In genomic region chr3:95499496-95500140, GRCm38 (mm10) we compare ENCODE assay signal across 12 mouse cellular contexts. TPM values are rescaled to one million over a fixed set of nuclear protein-coding genes. Genes with fewer than 3 reads are reported as not detected.
DNase-seq lines count a peak whose midpoint lies in the region; ATAC-seq and TF ChIP-seq lines count a peak whose summit lies in the region.
"Had no signal": no experiment of that assay in that cellular context is flagged by ENCODE, and none has a peak within 500 bp of the region (broad histone marks: within the 10 kb centered on the region; RNA-seq: fewer than 3 reads in every experiment).

No protein-coding gene starts in this region.

- intact Hi-C loops in heart, adult 2 months (cut with DNase I): no loop called here

- H3K27me3 ChIP-seq in heart, adult 2 months (ENCODE audit: control insufficient read depth, insufficient read depth, low read length): no peaks in the 10 kb centered on the region
- no peaks in the 10 kb centered on the region for H3K27me3 ChIP-seq in lung, embryonic 16.5 days (ENCODE audit: control insufficient read depth, insufficient read depth, low read depth, low read length)
- H3K27me3 ChIP-seq in intestine, embryonic 16.5 days (replicated peaks; ENCODE audit: control insufficient read depth, insufficient read depth, low read length): no peaks in the 10 kb centered on the region
- no peaks in the 10 kb centered on the region for H3K27me3 ChIP-seq in stomach, embryonic 15.5 days (replicated peaks)
- no peaks in the 10 kb centered on the region for H3K27me3 ChIP-seq in hindbrain, embryonic 13.5 days

- WGBS in heart, adult 2 months: 28% methylated on average over 10 of the region's 10 CpGs
- 40% methylated on average over 10 of the region's 10 CpGs for WGBS in lung, embryonic 16.5 days
- WGBS in intestine, embryonic 16.5 days: 38% methylated on average over 10 of the region's 10 CpGs
- 38% methylated on average over 10 of the region's 10 CpGs for WGBS in stomach, embryonic 15.5 days
- WGBS in hindbrain, embryonic 13.5 days: 67% methylated on average over 10 of the region's 10 CpGs

- TF ChIP-seq CTCF in heart, adult 2 months (IDR thresholded peaks at IDR 0.05): no peak

- H3K27ac ChIP-seq in heart, adult 2 months: peak overlapping the region; percentile 6; the same call in 1 of the 2 replicates
- H3K27ac ChIP-seq in lung, embryonic 16.5 days (ENCODE audit: low read length): no peak overlapping the region
- H3K27ac ChIP-seq in intestine, embryonic 16.5 days (ENCODE audit: low read length): no peak overlapping the region
- no peak overlapping the region for H3K27ac ChIP-seq in stomach, embryonic 15.5 days
- H3K27ac ChIP-seq in hindbrain, embryonic 13.5 days: no peak overlapping the region

- TF ChIP-seq POLR2A in heart, adult 2 months (IDR thresholded peaks at IDR 0.05; ENCODE audit: insufficient read depth, low read depth, low read length): no peak

- H3K9ac ChIP-seq in heart, adult 2 months (ENCODE audit: low read depth, low read length): no peak overlapping the region
- H3K9ac ChIP-seq in lung, embryonic 16.5 days (ENCODE audit: low read length): no peak overlapping the region
- H3K9ac ChIP-seq in intestine, embryonic 16.5 days (ENCODE audit: low read depth, low read length): no peak overlapping the region
- no peak overlapping the region for H3K9ac ChIP-seq in stomach, embryonic 15.5 days
- no peak overlapping the region for H3K9ac ChIP-seq in hindbrain, embryonic 13.5 days

- no peaks in the 10 kb centered on the region for H3K79me2 ChIP-seq in heart, adult 2 months (replicated peaks; ENCODE audit: control insufficient read depth, insufficient read depth, low read length)

- peak overlapping the region; percentile 36 for H3K4me3 ChIP-seq in heart, adult 2 months
- H3K4me3 ChIP-seq in lung, embryonic 16.5 days (ENCODE audit: low read length): no peak overlapping the region
- peak overlapping the region; percentile 23; the same call in 1 of the 2 replicates for H3K4me3 ChIP-seq in intestine, embryonic 16.5 days (ENCODE audit: low read length)
- peak overlapping the region; percentile 4; the same call in 1 of the 2 replicates for H3K4me3 ChIP-seq in stomach, embryonic 15.5 days (replicated peaks)
- H3K4me3 ChIP-seq in hindbrain, embryonic 13.5 days: no peak overlapping the region

- H3K4me2 ChIP-seq in lung, embryonic 16.5 days (ENCODE audit: low read depth, low read length): 0 out of 2 replicates have a peak overlapping the region, but pooled peaks have one; percentile 13
- peak overlapping the region; percentile 34 for H3K4me2 ChIP-seq in intestine, embryonic 16.5 days (ENCODE audit: low read depth, low read length)
- H3K4me2 ChIP-seq in stomach, embryonic 15.5 days: peak overlapping the region; percentile 35; the same call in 1 of the 2 replicates
- H3K4me2 ChIP-seq in hindbrain, embryonic 13.5 days: no peak overlapping the region

- no peaks in the 10 kb centered on the region for H3K9me3 ChIP-seq in lung, embryonic 16.5 days (ENCODE audit: control insufficient read depth, low read length)
- H3K9me3 ChIP-seq in intestine, embryonic 16.5 days (ENCODE audit: control insufficient read depth, low read length): no peaks in the 10 kb centered on the region
- no peaks in the 10 kb centered on the region for H3K9me3 ChIP-seq in stomach, embryonic 15.5 days
- H3K9me3 ChIP-seq in hindbrain, embryonic 13.5 days: no peaks in the 10 kb centered on the region

- H3K4me1 ChIP-seq in heart, adult 2 months (ENCODE audit: control insufficient read depth, insufficient read depth, low read length): peaks cover 2% of the 10 kb centered on the region
- no peaks in the 10 kb centered on the region for H3K4me1 ChIP-seq in lung, embryonic 16.5 days (replicated peaks; ENCODE audit: control insufficient read depth, insufficient read depth, low read length)
- H3K4me1 ChIP-seq in intestine, embryonic 16.5 days (ENCODE audit: control insufficient read depth, insufficient read depth, low read length): no peaks in the 10 kb centered on the region
- no peaks in the 10 kb centered on the region for H3K4me1 ChIP-seq in stomach, embryonic 15.5 days
- H3K4me1 ChIP-seq in hindbrain, embryonic 13.5 days (replicated peaks): no peaks in the 10 kb centered on the region

- TF ChIP-seq EP300 in heart, adult 2 months (IDR thresholded peaks at IDR 0.05; ENCODE audit: insufficient read depth, low read depth, low read length): no peak

- peaks cover 2% of the 10 kb centered on the region; the same call in 1 of the 2 replicates for H3K36me3 ChIP-seq in heart, adult 2 months (ENCODE audit: control insufficient read depth, insufficient read depth, low read length)
- H3K36me3 ChIP-seq in lung, embryonic 16.5 days (ENCODE audit: control insufficient read depth, insufficient read depth, low read length): peaks cover 13% of the 10 kb centered on the region
- peaks cover 3% of the 10 kb centered on the region; the same call in 1 of the 2 replicates for H3K36me3 ChIP-seq in intestine, embryonic 16.5 days (ENCODE audit: control insufficient read depth, insufficient read depth, low read length)
- 0 out of 2 replicates have a peak, but pooled peaks cover 6% of the 10 kb centered on the region for H3K36me3 ChIP-seq in stomach, embryonic 15.5 days
- peaks cover 26% of the 10 kb centered on the region for H3K36me3 ChIP-seq in hindbrain, embryonic 13.5 days

- no peak for ATAC-seq in lung, embryonic 16.5 days (ENCODE audit: low read depth)
- ATAC-seq in intestine, embryonic 16.5 days: no peak
- ATAC-seq in stomach, embryonic 15.5 days (ENCODE audit: insufficient read depth, low FRiP score, low read depth): no peak
- ATAC-seq in hindbrain, embryonic 13.5 days (ENCODE audit: low FRiP score): no peak

- no peak for DNase-seq in heart, adult 2 months
- DNase-seq in heart, adult 11 months: no peak
- no peak for DNase-seq in lung, adult 18-20 months
- DNase-seq in spleen, postnatal 14 days (ENCODE audit: low spot score in 2 of 2): no peak
- DNase-seq: cerebellum, adult 8-10 months; gastrocnemius, postnatal 25 days had no signal

RNA-seq across cellular contexts. Expression of gene Ctsk, which starts 0.6 kb away (rescaled TPM):
- total RNA-seq in heart, adult 2 months (2021): 1 to 10 TPM; 7.4 to 8.7 TPM
- polyA plus RNA-seq in heart, adult 2 months (2012; rRNA removed): 5.4 and 9.1 TPM in 2 replicates
- polyA plus RNA-seq in lung, embryonic 16.5 days (2015; fragmentation: Nextera tagmentation; extraction: Ambion mirVana): 5.5 and 12.4 TPM in 2 replicates
- 8.0 and 8.7 TPM in 2 replicates for polyA plus RNA-seq in intestine, embryonic 16.5 days (2015; fragmentation: Nextera tagmentation; extraction: Ambion mirVana)
- polyA plus RNA-seq in stomach, embryonic 15.5 days (2015; fragmentation: Nextera tagmentation; extraction: Ambion mirVana): 11.7 and 12.2 TPM in 2 replicates
- polyA plus RNA-seq in hindbrain, embryonic 13.5 days (2015; fragmentation: Nextera tagmentation; extraction: Ambion mirVana): 10.8 and 15.6 TPM in 2 replicates
- total RNA-seq: megakaryocyte-erythroid progenitor cell, adult 5-6 weeks had no signal

RNA-seq across cellular contexts. Expression of gene Ctss, which starts 27.0 kb away (rescaled TPM):
- 10 to 100 TPM; 15.3 to 16.5 TPM for total RNA-seq in heart, adult 2 months (2021)
- polyA plus RNA-seq in heart, adult 2 months (2012; rRNA removed): 10.3 and 12.4 TPM in 2 replicates
- polyA plus RNA-seq in lung, embryonic 16.5 days (2015; fragmentation: Nextera tagmentation; extraction: Ambion mirVana): 25.7 and 28.1 TPM in 2 replicates
- polyA plus RNA-seq in intestine, embryonic 16.5 days (2015; fragmentation: Nextera tagmentation; extraction: Ambion mirVana): 33.5 and 34.7 TPM in 2 replicates
- polyA plus RNA-seq in stomach, embryonic 15.5 days (2015; fragmentation: Nextera tagmentation; extraction: Ambion mirVana): 32.5 and 33.6 TPM in 2 replicates
- 15.1 and 16.8 TPM in 2 replicates for polyA plus RNA-seq in hindbrain, embryonic 13.5 days (2015; fragmentation: Nextera tagmentation; extraction: Ambion mirVana)
- polyA plus RNA-seq: C2C12 had no signal

RNA-seq across cellular contexts. Expression of gene Hormad1, which starts 59.9 kb away (rescaled TPM):
- total RNA-seq in heart, adult 2 months (2021): not detected
- polyA plus RNA-seq in heart, adult 2 months (2012; rRNA removed): not detected in 2 replicates
- not detected in 2 replicates for polyA plus RNA-seq in lung, embryonic 16.5 days (2015; fragmentation: Nextera tagmentation; extraction: Ambion mirVana)
- polyA plus RNA-seq in intestine, embryonic 16.5 days (2015; fragmentation: Nextera tagmentation; extraction: Ambion mirVana): 0.10 TPM in 1 of 2 replicates, not detected in the other
- polyA plus RNA-seq in stomach, embryonic 15.5 days (2015; fragmentation: Nextera tagmentation; extraction: Ambion mirVana): not detected in 2 replicates
- not detected in 2 replicates for polyA plus RNA-seq in hindbrain, embryonic 13.5 days (2015; fragmentation: Nextera tagmentation; extraction: Ambion mirVana)
- total RNA-seq: gastrocnemius, postnatal 25 days; megakaryocyte-erythroid progenitor cell, adult 5-6 weeks had no signal
- polyA plus RNA-seq: C2C12 had no signal

Comparison
In these comparisons a context has a peak if more than half of its experiments do, and no peak if none do; other contexts are left out.
1. H3K4me3 ChIP-seq: peak in heart, adult 2 months (single experiment), intestine, embryonic 16.5 days (single experiment) and stomach, embryonic 15.5 days (single experiment); none in lung, embryonic 16.5 days (single experiment) and hindbrain, embryonic 13.5 days (single experiment).